Mouse (Mus musculus) hindbrain, embryonic 12.5 days (tissue): ENCODE results near the gene Ltbp1. TPM values are rescaled to one million over a fixed set of nuclear protein-coding genes. Genes with fewer than 3 reads are reported as not detected.

Source experiments
- ATAC-seq: fragments of 200-750 bp; cut with Nextera tagmentation; 2 replicates; pipeline ENCODE4 v1.8.0; 2017; ENCODE audit warnings: moderate TSS enrichment; ENCODE audit not compliant: low FRiP score
- H3K27ac ChIP-seq: fragments of 300-500 bp; sonication (generic); 2 replicates; pipeline ENCODE4 v1.5.1; 2016; ENCODE audit warnings: mild to moderate bottlenecking
- H3K27me3 ChIP-seq: fragments of 300-500 bp; sonication (generic); 2 replicates; pipeline ENCODE4 v1.6.1; 2016; ENCODE audit warnings: mild to moderate bottlenecking
- H3K36me3 ChIP-seq: fragments of 300-500 bp; sonication (generic); 2 replicates; pipeline ENCODE4 v1.6.1; 2016; ENCODE audit warnings: mild to moderate bottlenecking
- H3K4me1 ChIP-seq: fragments of 300-500 bp; sonication (generic); 2 replicates; pipeline ENCODE4 v1.6.1; 2016
- H3K4me2 ChIP-seq: fragments of 300-500 bp; sonication (generic); replicated peaks from 2 replicates; pipeline ENCODE4 v1.6.1; 2016; ENCODE audit warnings: mild to moderate bottlenecking
- H3K4me3 ChIP-seq: fragments of 300-500 bp; sonication (generic); 2 replicates; pipeline ENCODE4 v1.5.1; 2016; ENCODE audit warnings: mild to moderate bottlenecking
- H3K9ac ChIP-seq: fragments of 300-500 bp; sonication (generic); 2 replicates; pipeline ENCODE4 v1.6.1; 2016; ENCODE audit warnings: mild to moderate bottlenecking, moderate library complexity
- H3K9me3 ChIP-seq: fragments of 300-500 bp; sonication (generic); replicated peaks from 2 replicates; pipeline ENCODE4 v1.6.1; 2016; ENCODE audit warnings: mild to moderate bottlenecking
- WGBS: fragments of 180-500 bp; shearing (Covaris S2); methylation state at CpG from one replicate; pipeline ENCODE4 v1.1.7; 2016; 5-methylcytosine and 5-hydroxymethylcytosine counted together
- polyA plus RNA-seq: library from polyadenylated mRNA; unstranded; fragments of >200 nt; fragmentation: Nextera tagmentation; extraction: Ambion mirVana; gene quantifications from 2 replicates; pipeline ENCODE4 v1.2.1, GENCODE M21; 2016

The Ltbp1 gene
- polyA plus RNA-seq, 1 experiment from 2014 or later: 12.0 TPM

DNA sequence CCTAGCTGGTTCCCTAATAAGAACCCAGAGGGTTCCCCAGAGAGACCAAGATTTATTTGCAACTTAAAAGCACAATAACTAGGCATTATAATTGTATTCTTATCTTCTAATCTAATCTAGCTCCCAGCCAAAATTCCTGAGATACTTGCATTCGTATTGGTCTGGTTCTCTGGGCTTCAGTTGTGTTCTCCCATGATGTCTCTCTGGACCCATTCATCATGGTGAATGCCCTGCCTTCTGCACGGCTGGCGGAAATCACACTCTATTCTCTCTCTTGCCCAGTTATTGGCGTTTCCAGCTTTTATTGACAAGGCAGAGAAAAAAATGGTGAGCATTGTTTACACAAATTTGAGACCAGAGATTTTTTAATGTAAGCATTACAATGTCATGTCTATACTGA, 33.6 kb downstream of the Ltbp1 start:
- H3K4me2 ChIP-seq: no peak overlapping the region
- ATAC-seq: no peak
- H3K27ac ChIP-seq: no peak overlapping the region
- H3K4me3 ChIP-seq: no peak overlapping the region
- H3K4me1 ChIP-seq: no peaks in the 10 kb centered on the region
- WGBS: 67% methylated on average over 4 of the region's 4 CpGs
- no peaks in the 10 kb centered on the region for H3K27me3 ChIP-seq
- no peaks in the 10 kb centered on the region for H3K9me3 ChIP-seq
- no peak overlapping the region for H3K9ac ChIP-seq
- H3K36me3 ChIP-seq: no peaks in the 10 kb centered on the region

DNA sequence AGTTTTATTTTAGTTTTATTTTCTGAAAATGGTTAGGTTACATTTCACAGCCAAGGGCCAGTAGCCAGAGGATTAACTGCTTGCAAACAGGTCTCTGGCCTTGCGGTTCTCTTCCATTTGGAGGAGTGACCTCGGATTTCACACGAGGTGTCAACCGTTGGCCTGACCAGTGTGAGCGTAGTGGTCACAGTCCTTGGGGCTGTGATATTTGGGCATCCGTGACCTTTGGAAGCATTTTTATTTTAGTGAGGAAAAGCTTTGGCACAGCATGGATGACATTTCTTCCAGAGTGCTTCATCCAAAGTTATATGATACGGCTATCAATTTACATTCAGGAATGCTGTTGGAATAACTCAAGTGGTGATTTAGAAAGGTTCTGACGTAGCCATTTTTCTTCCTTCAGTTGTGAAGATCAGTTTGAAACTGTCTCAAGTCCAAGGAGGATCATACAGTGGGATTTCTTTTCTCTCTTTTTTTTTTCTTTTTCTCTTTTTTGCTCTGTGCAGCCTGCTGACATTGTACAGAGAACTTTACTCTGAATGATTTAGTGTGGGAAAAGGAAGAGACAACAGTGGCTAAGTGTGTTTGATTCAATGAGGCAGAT, 44.1 kb downstream of the Ltbp1 start:
- H3K4me2 ChIP-seq: no peak overlapping the region
- 79% methylated on average over 8 of the region's 8 CpGs for WGBS
- H3K27me3 ChIP-seq: no peaks in the 10 kb centered on the region
- H3K9ac ChIP-seq: no peak overlapping the region
- no peak overlapping the region for H3K4me3 ChIP-seq
- H3K36me3 ChIP-seq: no peaks in the 10 kb centered on the region
- H3K9me3 ChIP-seq: peaks cover 9% of the 10 kb centered on the region; the same call in 1 of the 2 replicates
- no peak for ATAC-seq
- no peaks in the 10 kb centered on the region for H3K4me1 ChIP-seq
- H3K27ac ChIP-seq: no peak overlapping the region

DNA sequence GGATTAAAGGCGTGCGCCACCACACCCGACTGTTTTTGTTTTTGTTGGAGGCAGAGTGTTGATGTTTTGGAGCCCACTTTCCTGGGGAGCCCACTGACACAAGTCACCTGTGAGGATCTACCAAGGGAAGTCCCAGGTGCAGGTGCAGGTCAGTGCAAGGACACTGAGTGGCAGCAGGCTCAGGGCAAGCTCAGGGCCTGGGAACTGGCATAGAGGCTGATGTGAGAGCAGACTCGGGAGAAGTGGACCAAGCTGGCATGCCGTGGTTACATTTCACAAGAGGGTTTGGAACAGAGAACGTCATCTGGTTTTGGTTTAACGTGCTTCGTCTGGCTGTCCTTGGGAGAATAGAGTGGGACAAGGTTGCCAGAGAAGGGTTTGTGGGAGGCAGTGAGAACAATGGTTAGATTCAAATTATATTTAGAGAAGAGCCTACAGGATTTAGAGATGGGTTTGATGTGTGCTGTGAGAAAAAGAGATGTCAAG, 46.1 kb downstream of the Ltbp1 start:
- WGBS: 81% methylated on average over 8 of the region's 8 CpGs

DNA sequence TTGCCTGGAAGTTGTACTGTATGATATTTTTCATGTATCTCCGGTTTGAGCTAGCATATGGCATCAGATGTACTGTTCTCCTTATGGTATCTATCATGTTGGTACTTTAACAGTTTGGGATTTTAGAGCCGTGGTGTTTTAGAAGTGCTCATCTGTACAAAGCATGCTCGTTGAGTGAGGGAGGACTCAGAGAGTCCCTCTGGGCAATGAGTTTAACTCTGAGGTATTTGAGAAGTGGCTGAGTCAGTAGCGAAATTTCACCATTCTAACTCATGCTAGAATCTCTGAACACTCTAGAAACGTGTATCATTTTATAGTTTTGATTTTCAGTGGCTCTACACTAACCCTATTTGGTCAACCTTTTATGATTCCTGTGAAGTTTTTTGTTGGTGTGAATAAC, 49.9 kb downstream of the Ltbp1 start:
- no peaks in the 10 kb centered on the region for H3K4me1 ChIP-seq
- no peak overlapping the region for H3K9ac ChIP-seq
- WGBS: 83% methylated on average over 5 of the region's 5 CpGs
- no peak for ATAC-seq
- H3K9me3 ChIP-seq: no peaks in the 10 kb centered on the region
- H3K36me3 ChIP-seq: no peaks in the 10 kb centered on the region
- H3K4me3 ChIP-seq: no peak overlapping the region
- no peak overlapping the region for H3K4me2 ChIP-seq
- H3K27ac ChIP-seq: no peak overlapping the region
- H3K27me3 ChIP-seq: peaks cover 2% of the 10 kb centered on the region; the same call in 1 of the 2 replicates

More for the DNA sequence above, 46.1 kb downstream of the Ltbp1 start:
- no peak for ATAC-seq
- no peaks in the 10 kb centered on the region for H3K36me3 ChIP-seq
- no peak overlapping the region for H3K4me3 ChIP-seq
- no peak overlapping the region for H3K9ac ChIP-seq
- H3K4me1 ChIP-seq: no peaks in the 10 kb centered on the region
- 0 out of 2 replicates have a peak, but pooled peaks cover 2% of the 10 kb centered on the region for H3K27me3 ChIP-seq
- H3K9me3 ChIP-seq: no peaks in the 10 kb centered on the region
- no peak overlapping the region for H3K4me2 ChIP-seq
- no peak overlapping the region for H3K27ac ChIP-seq

DNA sequence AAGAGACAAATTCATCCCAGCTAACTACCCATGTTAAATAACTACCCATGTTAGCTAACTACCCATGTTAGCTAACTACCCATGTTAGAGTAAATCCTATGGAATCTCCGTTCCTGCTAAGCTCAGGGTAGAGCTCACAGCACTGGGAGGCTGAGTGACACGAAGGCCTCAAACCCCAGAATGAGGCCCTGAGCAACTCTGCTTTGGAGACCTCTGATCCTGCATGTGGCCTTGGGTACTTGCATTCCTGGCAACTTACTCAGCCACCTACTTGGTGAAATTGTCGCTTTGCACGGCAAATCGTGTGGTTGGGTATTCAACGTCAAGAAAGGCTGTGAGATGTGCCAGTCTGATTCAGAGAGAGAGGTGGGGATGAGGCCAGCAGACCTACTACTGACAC, 50.6 kb downstream of the Ltbp1 start:
- Histone ChIP-seq H3K36me3 (no peaks in the 10 kb centered on the region), H3K27ac (no peak overlapping the region), H3K4me3 (no peak overlapping the region), H3K9ac (no peak overlapping the region), H3K9me3 (no peaks in the 10 kb centered on the region), H3K4me1 (no peaks in the 10 kb centered on the region), H3K27me3 (peaks cover 2% of the 10 kb centered on the region; the same call in 1 of the 2 replicates), H3K4me2 (no peak overlapping the region)
- no peak for ATAC-seq
- WGBS: 85% methylated on average over 6 of the region's 6 CpGs

GRCm38 (mm10) chr17:75056631-75057030, 51.3 kb downstream of the Ltbp1 start:
- Histone ChIP-seq H3K4me1 (no peaks in the 10 kb centered on the region), H3K4me3 (no peak overlapping the region), H3K36me3 (no peaks in the 10 kb centered on the region), H3K9ac (no peak overlapping the region), H3K9me3 (no peaks in the 10 kb centered on the region), H3K4me2 (no peak overlapping the region), H3K27ac (no peak overlapping the region), H3K27me3 (peaks cover 2% of the 10 kb centered on the region; the same call in 1 of the 2 replicates)
- ATAC-seq: no peak
- WGBS: 28% methylated on average over 8 of the region's 8 CpGs

- no peak overlapping the region for H3K4me2 ChIP-seq
- H3K4me1 ChIP-seq: peaks cover 11% of the 10 kb centered on the region
- H3K4me3 ChIP-seq: no peak overlapping the region
- no peak for ATAC-seq
- WGBS: 89% methylated on average over 7 of the region's 7 CpGs
- H3K36me3 ChIP-seq: no peaks in the 10 kb centered on the region
- H3K9me3 ChIP-seq: no peaks in the 10 kb centered on the region
- H3K27ac ChIP-seq: no peak overlapping the region
- peaks cover 14% of the 10 kb centered on the region for H3K27me3 ChIP-seq
- no peak overlapping the region for H3K9ac ChIP-seq
These were observed 61.0 kb downstream of the Ltbp1 start for GRCm38 (mm10) chr17:75066340-75066739.

- Histone ChIP-seq H3K27ac (no peak overlapping the region), H3K4me2 (no peak overlapping the region), H3K36me3 (no peaks in the 10 kb centered on the region), H3K4me1 (peaks cover 11% of the 10 kb centered on the region), H3K9ac (no peak overlapping the region), H3K9me3 (no peaks in the 10 kb centered on the region), H3K4me3 (no peak overlapping the region), H3K27me3 (peaks cover 22% of the 10 kb centered on the region)
- WGBS: 8% methylated on average over 8 of the region's 8 CpGs
- no peak for ATAC-seq
These were observed 61.9 kb downstream of the Ltbp1 start for GRCm38 (mm10) chr17:75067314-75067713.

- Histone ChIP-seq H3K36me3 (no peaks in the 10 kb centered on the region), H3K27me3 (peaks cover 26% of the 10 kb centered on the region), H3K9me3 (no peaks in the 10 kb centered on the region), H3K9ac (no peak overlapping the region), H3K4me1 (peaks cover 11% of the 10 kb centered on the region), H3K4me2 (no peak overlapping the region), H3K4me3 (no peak overlapping the region), H3K27ac (no peak overlapping the region)
- no peak for ATAC-seq
- 88% methylated on average over 5 of the region's 5 CpGs for WGBS
These were observed 63.9 kb downstream of the Ltbp1 start for GRCm38 (mm10) chr17:75069232-75069631.

- Histone ChIP-seq H3K36me3 (no peaks in the 10 kb centered on the region), H3K4me1 (peaks cover 11% of the 10 kb centered on the region), H3K9ac (no peak overlapping the region), H3K4me2 (no peak overlapping the region), H3K9me3 (no peaks in the 10 kb centered on the region), H3K27ac (no peak overlapping the region), H3K27me3 (peaks cover 26% of the 10 kb centered on the region), H3K4me3 (no peak overlapping the region)
- ATAC-seq: no peak
- WGBS: 16% methylated on average over 2 of the region's 2 CpGs
These were observed 65.8 kb downstream of the Ltbp1 start for GRCm38 (mm10) chr17:75071174-75071573.

DNA sequence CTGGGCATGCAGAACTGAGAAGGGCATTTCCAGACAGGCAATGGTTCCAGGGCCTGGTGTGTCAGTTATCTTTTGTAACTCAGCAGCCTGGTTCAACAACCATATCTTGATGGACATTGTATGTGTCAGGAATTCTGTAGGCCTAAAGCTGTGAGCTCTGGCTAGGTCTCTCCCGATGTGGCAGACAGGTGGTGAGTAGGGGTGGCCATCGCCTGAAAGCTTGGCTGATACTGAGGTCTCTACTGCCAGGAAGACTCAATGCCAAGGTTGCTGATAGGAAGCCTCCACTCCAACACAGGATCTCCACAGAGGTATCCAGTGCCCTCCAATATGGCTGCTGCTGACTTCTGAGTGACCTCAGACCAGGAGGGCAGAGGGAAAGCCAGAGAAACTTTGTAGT, 66.4 kb downstream of the Ltbp1 start:
- peaks cover 26% of the 10 kb centered on the region for H3K27me3 ChIP-seq
- H3K36me3 ChIP-seq: no peaks in the 10 kb centered on the region
- no peak for ATAC-seq
- H3K4me3 ChIP-seq: no peak overlapping the region
- H3K4me1 ChIP-seq: peaks cover 11% of the 10 kb centered on the region
- no peak overlapping the region for H3K27ac ChIP-seq
- H3K9me3 ChIP-seq: no peaks in the 10 kb centered on the region
- 98% methylated on average over 2 of the region's 2 CpGs for WGBS
- no peak overlapping the region for H3K9ac ChIP-seq
- H3K4me2 ChIP-seq: no peak overlapping the region

- Histone ChIP-seq H3K4me3 (no peak overlapping the region), H3K4me2 (no peak overlapping the region), H3K27me3 (peaks cover 24% of the 10 kb centered on the region), H3K36me3 (no peaks in the 10 kb centered on the region), H3K9ac (no peak overlapping the region), H3K27ac (no peak overlapping the region), H3K9me3 (no peaks in the 10 kb centered on the region), H3K4me1 (peaks cover 4% of the 10 kb centered on the region)
- WGBS: 67% methylated on average over 8 of the region's 8 CpGs
- ATAC-seq: no peak
These were observed 68.5 kb downstream of the Ltbp1 start for GRCm38 (mm10) chr17:75073887-75074286.

DNA sequence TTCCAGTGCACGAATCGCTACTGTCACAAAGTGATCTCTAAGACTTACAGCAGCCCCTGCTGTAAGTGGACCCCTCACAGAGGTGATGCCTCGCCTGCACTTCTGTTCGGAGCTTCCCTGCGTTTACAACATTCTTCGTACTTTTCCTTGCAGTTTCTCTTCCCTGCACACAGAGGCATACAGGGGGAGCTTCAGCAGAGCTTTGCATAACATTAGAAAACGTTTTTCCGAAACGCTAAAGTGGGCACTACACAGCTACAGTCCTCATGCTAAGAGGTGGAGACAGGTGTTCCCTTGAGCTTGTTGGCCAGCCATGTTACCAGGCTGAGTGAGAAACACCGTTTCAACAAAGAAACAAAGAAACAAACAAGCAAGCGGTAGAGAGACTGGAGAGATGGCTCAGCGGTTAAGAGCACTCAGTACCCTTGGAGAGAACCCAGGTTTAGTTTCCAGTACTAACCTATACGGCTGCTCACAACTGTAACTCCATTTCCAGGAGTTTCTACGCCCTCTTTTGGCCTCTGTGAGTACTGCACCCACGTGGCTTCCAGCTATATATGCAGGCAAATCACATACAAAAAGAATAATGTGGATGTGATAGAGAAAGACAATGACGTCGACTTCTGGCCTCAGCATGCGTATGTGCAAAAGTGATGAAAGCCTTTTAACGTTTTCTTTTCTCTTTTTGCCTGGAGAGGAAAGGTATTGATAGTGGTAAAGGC, 69.8 kb downstream of the Ltbp1 start:
- H3K9ac ChIP-seq: no peak overlapping the region
- no peak for ATAC-seq
- H3K4me1 ChIP-seq: peaks cover 4% of the 10 kb centered on the region
- no peak overlapping the region for H3K4me3 ChIP-seq
- no peak overlapping the region for H3K27ac ChIP-seq
- H3K9me3 ChIP-seq: no peaks in the 10 kb centered on the region
- peaks cover 15% of the 10 kb centered on the region for H3K27me3 ChIP-seq
- no peaks in the 10 kb centered on the region for H3K36me3 ChIP-seq
- no peak overlapping the region for H3K4me2 ChIP-seq
- WGBS: 73% methylated on average over 19 of the region's 19 CpGs
